Mouse (Mus musculus): ENCODE measurements around the gene Becn1.

Gene Becn1

DNA sequence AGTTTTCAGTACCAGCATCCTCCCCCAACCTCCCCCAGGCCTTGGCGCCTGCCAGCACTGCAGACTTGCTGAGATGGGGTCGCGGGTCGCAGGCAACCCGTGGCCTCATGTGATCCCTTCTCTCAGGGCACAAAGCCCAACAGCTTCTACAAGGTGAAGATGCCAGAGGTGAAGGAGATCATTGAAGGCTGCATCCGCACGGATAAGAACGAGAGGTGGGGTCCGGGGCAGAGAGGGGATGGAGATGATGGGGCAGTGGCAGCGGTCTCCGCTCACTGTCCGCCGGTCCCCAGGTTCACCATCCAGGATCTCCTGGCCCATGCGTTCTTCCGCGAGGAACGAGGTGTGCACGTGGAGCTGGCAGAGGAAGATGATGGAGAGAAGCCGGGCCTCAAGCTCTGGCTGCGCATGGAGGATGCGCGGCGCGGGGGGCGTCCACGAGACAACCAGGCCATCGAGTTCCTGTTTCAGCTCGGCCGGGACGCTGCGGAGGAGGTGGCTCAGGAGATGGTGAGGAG lies 37.1 kb downstream of the Becn1 start:
- DNase-seq = peak in 1 of 2 experiments; percentile 36

DNA sequence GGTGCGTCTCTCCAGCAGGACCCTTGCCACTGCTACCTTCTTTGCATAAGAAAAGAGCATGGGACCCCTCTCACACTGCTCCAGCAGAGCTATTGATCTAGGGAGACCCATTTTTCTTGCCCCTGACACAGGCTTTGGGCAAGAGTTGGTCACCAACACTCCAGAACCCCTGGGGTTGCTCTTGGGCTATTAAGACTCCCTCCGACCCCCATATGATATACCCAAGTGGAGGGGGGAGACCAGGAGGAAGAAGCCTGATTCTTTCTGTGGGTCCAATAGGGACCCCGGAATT lies 38.2 kb downstream of the Becn1 start:
- DNase-seq = no peak

DNA sequence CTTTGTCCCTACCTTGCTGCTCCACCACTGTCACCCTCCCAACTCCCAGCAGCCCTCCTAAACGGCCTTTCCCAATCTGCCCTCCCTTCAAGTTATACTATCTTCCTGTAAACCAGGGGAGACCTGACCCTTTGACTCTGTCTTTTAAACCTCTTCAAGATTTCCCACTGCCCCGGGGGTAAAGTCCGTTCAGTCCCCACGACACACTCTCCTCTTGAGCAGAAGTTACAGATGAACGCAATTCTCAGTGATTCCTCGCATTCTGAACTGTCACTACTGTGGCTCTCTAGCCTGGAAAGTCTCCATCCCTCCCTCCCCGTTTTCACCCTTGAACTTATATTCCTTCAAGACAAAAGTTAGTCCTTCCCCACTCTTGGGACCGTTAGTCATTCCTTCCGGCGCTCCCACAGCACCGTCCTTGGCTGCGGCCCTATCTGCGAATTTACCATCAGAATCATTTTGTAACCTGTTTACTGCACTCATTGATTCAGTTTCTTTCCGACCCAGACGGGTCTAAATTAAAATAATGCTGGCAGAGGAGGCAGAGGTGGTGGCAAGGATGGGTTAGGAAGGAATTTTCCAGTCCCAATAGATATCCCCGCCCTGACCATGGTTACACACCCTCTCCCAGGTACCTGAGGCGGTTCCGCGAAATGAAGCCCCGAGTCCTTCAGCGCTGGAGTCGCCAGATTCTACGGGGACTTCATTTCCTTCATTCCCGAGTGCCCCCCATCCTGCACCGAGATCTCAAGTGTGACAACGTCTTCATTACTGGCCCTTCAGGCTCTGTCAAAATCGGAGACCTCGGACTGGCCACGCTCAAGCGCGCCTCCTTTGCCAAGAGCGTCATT lies 38.7 kb downstream of the Becn1 start:
- no peak for DNase-seq

DNA sequence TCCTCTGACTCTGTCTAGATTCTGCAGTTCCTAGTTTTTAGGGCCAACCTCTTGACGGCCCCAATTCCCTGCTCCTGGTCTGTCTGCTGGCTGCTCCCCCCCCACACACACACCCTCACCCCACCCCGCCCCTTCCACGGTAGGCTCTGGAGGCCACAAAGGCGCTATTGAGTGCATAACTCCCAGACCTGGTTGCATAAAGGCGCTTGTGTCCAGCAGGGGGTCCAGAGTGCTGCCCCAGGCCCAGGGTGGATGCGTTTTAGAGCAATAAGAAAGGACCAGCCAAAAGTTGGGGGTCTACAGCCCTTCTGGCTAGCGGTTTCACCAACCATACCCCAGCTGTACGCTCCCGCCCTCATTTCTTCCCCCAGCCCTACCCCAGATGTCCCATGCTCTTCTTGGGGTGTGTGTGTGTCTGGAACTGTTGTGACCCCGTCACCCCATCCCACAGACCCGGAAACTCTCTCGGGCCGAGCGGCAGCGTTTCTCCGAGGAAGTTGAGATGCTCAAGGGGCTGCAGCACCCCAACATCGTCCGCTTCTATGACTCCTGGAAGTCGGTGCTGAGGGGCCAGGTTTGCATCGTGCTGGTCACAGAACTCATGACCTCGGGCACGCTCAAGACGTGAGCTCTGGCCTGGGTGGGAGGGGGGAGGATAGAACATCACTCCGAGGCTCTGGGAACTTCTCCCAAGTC lies 39.7 kb downstream of the Becn1 start:
- DNase-seq = peak in 1 of 2 experiments; percentile 63

DNA sequence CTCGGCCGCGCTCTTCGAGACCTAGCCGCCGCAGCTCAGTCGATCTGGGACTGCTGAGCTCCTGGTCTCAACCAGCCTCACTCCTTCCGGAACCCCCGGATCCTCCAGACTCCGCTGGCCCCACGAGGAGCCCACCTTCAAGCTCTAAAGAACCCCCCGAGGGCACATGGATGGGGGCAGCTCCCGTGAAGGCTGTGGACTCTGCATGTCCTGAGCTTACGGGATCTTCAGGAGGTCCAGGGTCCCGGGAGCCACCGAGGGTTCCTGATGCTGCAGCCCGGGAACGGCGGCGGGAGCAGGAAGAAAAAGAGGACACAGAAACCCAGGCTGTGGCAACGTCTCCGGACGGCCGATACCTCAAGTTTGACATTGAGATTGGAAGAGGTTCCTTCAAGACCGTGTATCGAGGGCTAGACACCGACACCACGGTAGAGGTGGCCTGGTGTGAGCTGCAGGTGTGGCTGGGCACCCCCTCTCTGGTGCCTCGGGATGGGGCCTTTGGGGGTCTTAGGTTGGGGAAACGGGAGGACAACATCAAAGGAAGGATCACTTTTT lies 41.2 kb downstream of the Becn1 start:
- DNase-seq = no peak

DNA sequence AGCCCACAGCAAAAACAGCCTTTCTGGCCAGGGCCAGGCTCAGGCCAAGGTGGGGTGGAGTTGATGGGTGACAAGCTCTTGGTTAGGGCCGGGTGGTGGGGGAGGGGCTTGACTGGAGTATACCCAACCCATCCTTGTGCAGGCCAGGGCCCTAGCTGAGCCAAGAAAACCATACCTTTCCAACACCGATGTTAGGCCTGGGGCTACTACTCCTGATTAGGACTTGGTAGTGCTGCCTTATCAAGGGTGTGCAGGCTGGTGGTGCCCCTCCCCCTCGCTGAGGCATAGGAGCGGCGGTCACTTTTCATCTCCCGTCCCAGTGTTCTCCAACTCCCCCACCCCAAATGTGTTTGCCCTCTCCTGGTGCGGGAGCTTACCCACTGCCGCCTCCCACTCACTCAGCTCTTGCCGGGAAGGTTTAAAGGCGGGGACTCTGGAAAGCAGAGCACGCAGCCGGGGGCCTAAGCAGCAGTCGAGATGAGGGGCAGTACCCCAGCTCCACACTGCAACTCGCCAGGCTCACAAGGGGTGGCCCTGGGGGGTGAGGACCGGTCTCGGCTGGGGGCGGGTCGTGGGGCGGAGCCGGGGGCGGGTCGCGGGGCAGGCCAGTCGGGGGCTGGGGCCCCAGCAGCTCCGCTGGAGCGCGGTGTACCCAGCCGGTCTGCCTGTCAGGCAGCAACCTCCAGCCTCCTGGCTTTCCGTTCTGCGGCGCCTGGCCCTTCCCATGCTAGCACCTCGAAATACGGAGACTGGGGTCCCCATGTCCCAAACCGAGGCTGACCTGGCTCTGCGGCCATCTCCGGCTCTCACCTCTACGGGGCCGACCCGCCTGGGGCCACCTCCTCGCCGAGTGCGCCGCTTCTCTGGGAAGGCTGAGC lies 41.9 kb downstream of the Becn1 start, which contains the start of gene Wnk4:
Wnk4 (plus strand) TSS at position 620 of the 878 bp plus-strand sequence.
- DNase-seq = peak; percentile 86 to 91

DNA sequence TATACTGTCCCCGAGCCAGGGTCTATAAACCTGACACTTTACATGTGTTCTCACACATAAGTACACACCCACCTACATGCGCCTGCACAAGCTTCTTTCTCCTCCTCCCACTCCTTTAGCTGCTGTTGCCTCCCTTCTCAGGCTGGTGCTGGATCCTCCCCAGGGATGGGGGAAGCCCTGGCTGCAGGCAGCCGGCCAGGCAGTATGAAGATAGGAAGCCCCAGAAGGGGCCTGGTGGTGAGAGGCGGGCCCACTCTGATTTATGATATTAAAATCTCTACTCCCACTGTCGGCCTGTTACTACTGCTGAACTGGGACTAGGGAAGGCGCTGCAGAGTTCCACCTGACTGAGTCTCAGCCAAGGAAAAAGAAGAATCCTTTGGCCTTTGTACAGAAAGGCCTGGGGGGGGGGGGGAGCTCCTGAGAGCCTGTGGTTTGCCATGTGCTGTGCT lies 42.8 kb downstream of the Becn1 start:
- peak; percentile 73 to 83 for DNase-seq

DNA sequence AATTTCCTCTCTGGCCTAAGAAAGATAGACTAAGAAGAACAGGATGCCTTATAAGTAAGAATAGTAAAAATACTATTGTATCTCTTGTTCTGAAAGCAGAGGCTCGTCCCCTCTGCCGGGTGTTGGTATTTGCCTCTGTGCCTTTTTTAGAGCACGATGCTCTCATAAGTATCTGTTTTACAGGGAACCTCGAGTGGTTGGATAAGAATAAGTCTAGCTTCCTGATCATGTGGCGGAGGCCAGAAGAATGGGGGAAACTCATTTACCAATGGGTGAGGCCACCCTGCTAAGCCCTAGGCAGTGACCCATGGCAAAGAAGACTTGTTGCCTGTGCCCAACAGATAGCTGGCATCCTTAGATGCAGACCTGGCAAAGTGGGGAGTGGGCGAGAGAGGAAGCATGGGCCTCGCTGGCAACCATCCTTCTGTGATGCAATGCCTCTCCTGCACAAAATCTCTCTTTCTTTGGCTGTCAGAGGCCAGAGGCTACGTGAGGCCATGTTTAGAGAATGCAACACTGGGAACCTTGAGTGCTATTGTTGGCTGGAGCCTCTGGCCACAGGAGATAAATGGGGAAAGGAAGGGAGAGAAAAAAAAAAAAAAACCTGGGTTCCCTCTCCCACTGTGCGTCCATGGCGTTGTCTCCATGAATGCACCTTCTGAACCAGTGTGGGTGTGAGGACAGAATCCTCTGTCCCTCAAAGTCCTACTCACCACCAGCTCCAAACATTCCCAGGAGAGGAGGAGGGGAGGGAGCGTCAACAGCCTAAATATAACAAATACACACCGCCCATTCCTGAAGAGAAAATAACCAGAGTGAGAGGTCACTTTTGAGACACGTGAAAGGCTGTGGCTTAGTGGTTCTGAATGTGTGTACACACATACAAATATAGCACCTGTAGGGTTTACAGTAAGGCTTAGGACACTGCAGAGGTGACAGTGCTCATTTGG lies 46.0 kb downstream of the Becn1 start:
- no peak for DNase-seq

DNA sequence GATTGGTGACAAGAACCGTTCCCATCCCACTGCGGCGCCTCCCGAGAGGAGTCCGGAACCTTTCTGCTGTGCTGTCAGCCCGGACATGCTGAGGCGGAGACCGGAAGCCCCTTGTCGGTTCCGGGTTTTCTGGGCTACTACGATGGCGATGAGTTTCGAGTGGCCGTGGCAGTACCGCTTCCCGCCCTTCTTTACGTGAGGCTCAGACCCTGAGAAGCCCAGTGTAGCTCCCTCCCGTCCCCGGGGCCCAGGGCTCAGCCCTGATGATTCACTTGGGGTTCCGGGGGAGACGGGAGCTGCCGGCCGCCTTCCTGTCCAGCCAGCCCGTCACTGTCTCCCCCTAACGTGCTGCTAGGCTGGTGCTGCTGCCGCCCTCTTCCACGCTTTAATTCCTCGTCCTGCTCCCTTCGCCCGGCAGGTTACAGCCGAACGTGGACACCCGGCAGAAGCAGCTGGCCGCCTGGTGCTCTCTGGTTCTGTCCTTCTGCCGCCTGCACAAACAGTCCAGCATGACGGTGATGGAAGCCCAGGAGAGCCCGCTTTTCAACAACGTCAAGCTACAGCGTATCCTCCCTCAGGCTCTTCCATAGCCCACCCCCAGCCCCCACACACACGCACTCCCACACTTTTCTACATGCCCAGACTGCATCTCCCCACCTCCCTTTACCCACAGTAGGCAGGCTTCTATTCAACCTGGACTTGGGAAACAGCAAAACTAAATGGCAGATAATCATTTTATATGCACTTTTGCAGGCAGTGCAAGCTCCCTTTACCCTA lies 48.3 kb downstream of the Becn1 start, which contains the start of gene Vps25:
Vps25 (plus strand) TSS at position 95 of the 777 bp plus-strand sequence.
- DNase-seq = peak; percentile 89 to 92

DNA sequence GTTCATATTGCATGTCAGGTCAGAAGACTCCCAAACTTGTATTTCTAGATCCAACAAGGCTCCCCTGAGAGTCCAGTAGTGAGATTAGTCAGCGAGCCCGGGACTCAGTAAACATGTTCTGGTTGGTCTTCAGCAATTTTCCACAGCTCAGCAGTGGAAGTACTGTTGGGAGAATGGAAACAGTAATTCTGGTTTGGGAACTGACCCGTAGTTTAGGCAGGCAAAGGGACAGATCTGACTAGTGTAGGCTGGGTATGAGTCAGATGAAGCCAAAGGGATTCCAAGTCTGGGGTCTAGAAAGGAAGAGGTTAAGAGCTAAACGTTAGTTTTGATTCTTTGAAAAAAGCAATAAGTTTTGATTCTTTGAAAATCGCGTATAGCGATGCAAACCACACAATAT lies 49.1 kb downstream of the Becn1 start:
- peak in 1 of 2 experiments; percentile 25 for DNase-seq

DNA sequence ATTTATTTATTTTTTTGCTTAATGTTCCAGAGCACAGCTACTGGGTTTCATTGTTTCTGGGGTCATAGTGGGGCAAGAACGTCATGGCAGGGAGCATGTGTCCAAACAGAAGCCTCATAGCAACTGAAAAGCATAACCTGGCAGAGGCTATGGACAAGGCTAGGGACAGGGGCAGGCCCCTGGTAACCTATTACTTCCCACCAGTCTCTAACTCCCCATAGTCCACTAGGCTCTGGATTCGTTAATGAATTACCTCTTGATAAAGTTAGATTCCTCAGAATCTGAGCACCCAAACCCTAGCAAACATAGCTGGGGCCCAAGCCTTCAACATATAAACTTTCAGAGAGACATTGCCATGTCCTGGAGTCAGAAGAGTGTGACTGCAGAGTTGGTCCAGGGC lies 51.1 kb downstream of the Becn1 start:
- peak in 1 of 2 experiments; percentile 28 for DNase-seq

DNA sequence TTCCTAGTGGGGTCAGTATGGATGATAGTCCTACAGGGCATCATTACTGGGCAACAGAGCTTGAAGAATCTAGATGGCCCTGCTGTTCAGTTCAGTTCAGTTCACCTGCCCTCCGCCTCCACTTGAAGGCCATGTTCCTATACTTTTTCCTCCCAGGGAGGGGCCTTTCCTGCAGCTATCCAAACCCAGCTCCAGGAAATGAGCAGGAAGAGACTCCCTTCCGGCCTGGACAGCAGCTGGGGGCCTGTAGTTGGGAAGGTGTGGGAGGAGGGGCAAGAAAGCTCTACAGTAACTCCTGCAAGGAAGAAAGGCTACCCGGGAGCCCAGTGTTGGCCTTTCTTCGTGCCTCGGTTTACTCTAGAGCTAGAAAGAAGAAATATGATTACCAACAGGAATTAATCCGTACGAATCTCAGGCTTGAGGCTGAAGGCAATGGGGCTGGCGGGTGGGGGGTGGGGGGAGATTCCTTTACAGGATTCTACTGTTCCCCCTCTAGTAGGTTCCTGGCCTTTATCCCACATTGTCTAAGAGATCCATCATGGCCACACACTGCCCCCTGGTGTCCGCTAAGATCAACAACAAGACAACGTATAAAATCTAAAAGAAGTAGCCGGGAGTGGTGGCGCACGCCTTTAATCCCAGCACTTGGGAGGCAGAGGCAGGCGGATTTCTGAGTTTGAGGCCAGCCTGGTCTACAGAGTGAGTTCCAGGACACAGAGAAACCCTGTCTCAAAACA lies 53.7 kb downstream of the Becn1 start:
- DNase-seq = peak; percentile 82 to 86

DNA sequence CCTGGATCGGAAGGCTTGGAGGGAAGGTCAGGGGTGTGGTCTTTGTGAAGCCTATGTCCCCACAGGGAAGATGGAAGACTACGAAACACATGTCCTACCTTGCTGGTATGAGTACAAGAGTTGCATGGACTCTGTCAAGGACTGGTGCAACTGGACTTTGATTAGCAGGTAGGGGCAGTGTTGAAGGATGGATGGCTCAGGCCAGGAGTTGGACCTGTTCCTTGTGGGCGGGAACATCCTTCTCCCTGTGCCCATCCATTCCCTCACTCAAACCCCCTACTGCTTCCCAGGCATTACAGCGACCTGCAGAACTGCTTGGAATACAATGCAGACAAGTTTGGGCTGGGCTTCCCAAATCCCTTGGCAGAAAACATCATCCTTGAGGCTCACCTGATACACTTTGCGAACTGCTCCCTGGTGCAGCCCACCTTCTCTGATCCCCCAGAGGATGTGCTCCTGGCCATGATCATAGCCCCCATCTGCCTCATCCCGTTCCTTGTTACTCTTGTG lies 54.5 kb downstream of the Becn1 start:
- DNase-seq = peak in 1 of 2 experiments; percentile 26

DNA sequence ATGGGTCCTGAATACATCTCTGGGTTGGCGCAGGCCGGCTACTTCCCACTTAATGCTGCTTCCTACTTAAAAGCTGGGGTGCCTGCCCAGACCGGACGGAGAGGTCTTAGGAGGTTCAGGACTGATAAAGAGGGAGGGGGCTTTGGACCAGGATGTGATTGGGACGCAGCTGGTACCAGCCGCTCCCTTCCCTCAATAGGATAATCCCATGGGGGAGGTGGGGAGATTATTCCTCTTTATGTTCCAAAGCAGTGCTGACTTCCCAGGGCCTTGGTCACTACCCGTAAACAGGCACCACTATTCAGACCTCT lies 55.4 kb downstream of the Becn1 start:
- no peak for DNase-seq

DNA sequence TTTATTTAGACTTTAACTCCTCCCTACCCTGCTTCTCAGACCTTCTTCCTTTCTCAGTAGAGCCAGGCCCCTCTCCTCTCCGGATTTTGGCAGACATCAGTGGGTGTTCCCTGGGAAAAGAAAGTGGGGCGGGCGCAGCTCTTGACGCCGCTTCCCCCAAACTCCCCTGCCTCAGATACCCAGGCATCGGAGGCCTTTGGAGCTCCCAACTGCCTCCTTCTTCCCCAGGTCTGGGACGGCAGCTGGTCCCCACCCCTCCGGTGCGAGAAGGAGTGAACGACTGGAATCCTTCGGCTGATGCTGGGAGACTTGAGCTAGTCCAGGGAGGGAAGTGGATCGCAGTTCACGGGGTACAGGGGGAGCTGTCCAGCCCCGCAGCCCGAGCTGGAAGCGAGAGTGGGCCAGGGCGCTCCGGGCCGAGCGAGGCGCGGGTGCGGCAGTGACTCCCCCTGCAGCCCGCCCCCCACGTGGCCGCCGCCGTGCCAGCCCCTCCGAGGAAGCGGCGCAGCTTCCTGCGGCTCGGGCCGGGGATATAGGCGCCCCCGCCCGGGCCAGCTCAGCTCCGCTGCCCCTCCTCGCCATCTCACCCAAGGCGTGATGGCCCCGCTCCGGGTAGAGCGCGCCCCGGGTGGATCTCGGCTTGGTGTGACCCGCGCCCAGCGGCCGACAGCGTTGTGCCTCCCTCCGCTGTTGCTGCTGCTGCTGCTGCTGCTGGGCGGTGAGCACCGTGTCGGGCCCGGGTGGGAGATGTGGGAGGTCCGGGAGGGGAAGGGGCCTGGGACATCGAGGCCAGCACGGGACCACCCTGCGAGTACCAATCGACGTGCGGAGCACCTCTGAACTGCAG lies 56.0 kb downstream of the Becn1 start, which contains the start of gene Ramp2:
Ramp2 (plus strand) TSS at position 174 of the 847 bp plus-strand sequence.
- peak; percentile 80 to 87 for DNase-seq

DNA sequence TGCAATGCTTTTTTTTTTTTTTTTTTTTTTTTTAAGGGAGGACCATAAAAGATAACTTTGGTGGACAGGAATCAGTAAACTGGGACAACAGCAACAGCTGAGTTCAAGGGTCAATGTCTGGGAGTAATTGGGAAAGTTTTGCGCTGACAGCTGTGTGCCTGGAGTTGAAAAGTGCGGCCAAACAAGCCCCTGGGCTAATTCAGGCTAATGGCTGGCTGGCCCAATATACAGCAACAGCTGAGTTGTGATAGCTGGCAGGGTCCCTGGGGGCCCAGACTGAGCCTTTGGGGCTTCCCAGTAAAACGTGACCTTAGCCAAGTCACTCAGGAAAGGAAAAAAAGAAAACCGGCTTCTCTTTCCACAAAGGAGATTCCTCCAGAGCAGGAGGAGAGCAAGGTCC lies 57.0 kb downstream of the Becn1 start:
- peak; percentile 56 to 69 for DNase-seq

DNA sequence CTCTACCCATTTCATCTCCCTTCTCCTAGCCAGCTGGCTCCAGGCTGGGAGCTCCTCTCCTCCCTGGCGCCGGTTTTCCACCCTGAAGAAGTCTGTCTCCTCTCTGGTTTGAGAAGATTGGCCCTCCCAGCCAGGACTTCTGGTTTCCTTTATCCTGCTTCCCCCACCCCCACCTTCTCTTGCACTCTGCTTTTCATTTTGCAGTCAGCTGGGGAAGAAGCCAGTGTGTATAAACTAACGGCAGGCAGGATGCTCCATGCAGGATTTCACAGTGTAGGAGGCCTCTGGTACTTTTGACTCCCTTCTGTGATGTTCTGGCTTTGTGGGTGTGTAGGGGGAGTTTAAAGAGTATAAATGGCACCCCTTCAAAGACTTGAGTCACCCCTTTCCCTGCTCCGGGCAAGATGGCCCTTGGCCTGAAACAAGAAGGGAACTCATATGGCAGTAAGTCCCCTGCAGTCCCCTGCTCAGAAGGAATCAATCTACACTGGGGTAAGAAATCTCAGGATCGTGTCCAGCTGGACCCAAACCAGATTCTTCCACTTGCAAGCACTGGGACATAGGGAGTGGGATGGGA lies 63.9 kb downstream of the Becn1 start:
- peak; percentile 64 to 69 for DNase-seq

DNA sequence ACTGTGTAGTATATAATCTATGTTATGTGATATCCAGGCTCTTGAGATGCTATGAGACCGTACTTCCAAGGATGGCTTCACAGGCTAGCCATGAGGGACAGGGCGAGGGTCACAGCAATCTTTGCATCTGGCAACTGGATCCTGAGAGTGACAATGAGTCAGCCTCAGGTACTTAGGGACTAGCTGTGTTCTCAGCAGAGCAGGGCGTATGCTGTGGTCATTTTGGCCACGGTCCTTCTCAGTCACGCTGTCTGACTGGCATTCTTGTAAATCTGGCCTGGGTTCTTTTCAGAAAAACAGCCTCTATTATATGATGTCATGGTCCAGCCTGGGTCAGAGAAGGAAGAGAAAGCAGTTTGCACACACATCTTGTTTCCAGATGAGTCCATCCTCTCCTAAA lies 65.3 kb downstream of the Becn1 start:
- no peak for DNase-seq
